Mouse (Mus musculus) small intestine, adult 2 months (tissue): ENCODE measurements around the gene Rfx8. TPM values are rescaled to one million over a fixed set of nuclear protein-coding genes. Genes with fewer than 3 reads are reported as not detected.

Experiments
- H3K27ac ChIP-seq: fragments of 200-500 bp; 2 replicates; pipeline ENCODE4 v1.5.1; 2012; ENCODE audit warnings: low read depth, low read length, control low read depth, inconsistent platforms; ENCODE audit not compliant: insufficient read depth
- H3K27me3 ChIP-seq: fragments of 200-500 bp; 2 replicates; pipeline ENCODE4 v1.6.1; 2012; ENCODE audit warnings: mild to moderate bottlenecking, moderate library complexity, low read length, inconsistent platforms; ENCODE audit not compliant: control insufficient read depth, insufficient read depth
- H3K36me3 ChIP-seq: fragments of 200-500 bp; 2 replicates; pipeline ENCODE4 v1.6.1; 2012; ENCODE audit warnings: mild to moderate bottlenecking, low read length, control low read depth, inconsistent platforms; ENCODE audit not compliant: control insufficient read depth, insufficient read depth
- H3K4me1 ChIP-seq: fragments of 200-500 bp; 2 replicates; pipeline ENCODE4 v1.6.1; 2012; ENCODE audit warnings: low read length, inconsistent platforms, mixed read lengths; ENCODE audit not compliant: control insufficient read depth, insufficient read depth, insufficient read length
- H3K4me3 ChIP-seq: fragments of 200-500 bp; 2 replicates; pipeline ENCODE4 v1.5.1; 2012; ENCODE audit warnings: low read depth, mild to moderate bottlenecking, control low read depth, inconsistent platforms, low read length, moderate library complexity
- CTCF ChIP-seq: fragments of 200-500 bp; IDR thresholded peaks from 2 replicates; pipeline ENCODE4 v1.5.1; 2012; ENCODE audit warnings: low read depth, mild to moderate bottlenecking, control low read depth, inconsistent platforms, low read length, moderate library complexity, mixed read lengths; ENCODE audit not compliant: insufficient replicate concordance, insufficient read length; ENCODE audit errors: extremely low read depth
- POLR2A ChIP-seq: fragments of 200-500 bp; IDR thresholded peaks from 2 replicates; pipeline ENCODE4 v1.6.1; 2012; ENCODE audit warnings: low read depth, mild to moderate bottlenecking, control low read depth, inconsistent platforms, low read length, moderate library complexity
- WGBS: fragments of 180-500 bp; shearing (Covaris S2); methylation state at CpG from one replicate; pipeline ENCODE4 v1.1.7; 2018; 5-methylcytosine and 5-hydroxymethylcytosine counted together
- polyA plus RNA-seq: library from polyadenylated mRNA; depleted of rRNA; stranded (reverse); fragments of >200 nt; gene quantifications from 2 replicates; pipeline ENCODE4 v1.2.3, GENCODE M21; 2012

Gene Rfx8
- polyA plus RNA-seq, 1 experiment = not detected

- H3K27ac ChIP-seq = no peak overlapping the region
- no peaks in the 10 kb centered on the region for H3K36me3 ChIP-seq
- 35% methylated on average over 9 of the region's 9 CpGs for WGBS
- H3K4me3 ChIP-seq = no peak overlapping the region
- H3K4me1 ChIP-seq = peaks cover 9% of the 10 kb centered on the region; the same call in 1 of the 2 replicates
- no peaks in the 10 kb centered on the region for H3K27me3 ChIP-seq
- TF ChIP-seq CTCF (no peak), POLR2A (no peak)
Measured at GRCm38 (mm10) chr1:39759231-39760175, 38.7 kb upstream of the Rfx8 start.

GRCm38 (mm10) chr1:39758244-39758643 lies 37.4 kb upstream of the Rfx8 start:
- H3K27me3 ChIP-seq = no peaks in the 10 kb centered on the region
- H3K36me3 ChIP-seq = no peaks in the 10 kb centered on the region
- TF ChIP-seq POLR2A = no peak
- H3K4me1 ChIP-seq = peaks cover 9% of the 10 kb centered on the region; the same call in 1 of the 2 replicates
- H3K27ac ChIP-seq = no peak overlapping the region
- no peak overlapping the region for H3K4me3 ChIP-seq
- WGBS = 78% methylated on average over 9 of the region's 9 CpGs

- 90% methylated on average over 11 of the region's 11 CpGs for WGBS
- no peak for TF ChIP-seq CTCF
- H3K36me3 ChIP-seq = no peaks in the 10 kb centered on the region
- H3K4me1 ChIP-seq = peaks cover 6% of the 10 kb centered on the region; the same call in 1 of the 2 replicates
- no peaks in the 10 kb centered on the region for H3K27me3 ChIP-seq
- no peak overlapping the region for H3K27ac ChIP-seq
- no peak overlapping the region for H3K4me3 ChIP-seq
Measured at GRCm38 (mm10) chr1:39756952-39757351, 36.2 kb upstream of the Rfx8 start.

- H3K27me3 ChIP-seq = no peaks in the 10 kb centered on the region
- TF ChIP-seq POLR2A (no peak), CTCF (no peak)
- 74% methylated on average over 13 of the region's 13 CpGs for WGBS
- no peak overlapping the region for H3K27ac ChIP-seq
- no peak overlapping the region for H3K4me3 ChIP-seq
- H3K4me1 ChIP-seq = peaks cover 4% of the 10 kb centered on the region; the same call in 1 of the 2 replicates
- H3K36me3 ChIP-seq = no peaks in the 10 kb centered on the region
Measured at GRCm38 (mm10) chr1:39754224-39754957, 33.6 kb upstream of the Rfx8 start.

- H3K4me3 ChIP-seq = no peak overlapping the region
- TF ChIP-seq CTCF = no peak
- TF ChIP-seq POLR2A = no peak
- 89% methylated on average over 6 of the region's 6 CpGs for WGBS
Measured at GRCm38 (mm10) chr1:39751537-39751936, 30.7 kb upstream of the Rfx8 start.

GRCm38 (mm10) chr1:39749664-39750063 lies 28.9 kb upstream of the Rfx8 start:
- Histone ChIP-seq H3K27ac (peak overlapping the region; percentile 59), H3K4me1 (peaks cover 14% of the 10 kb centered on the region; the same call in 1 of the 2 replicates), H3K36me3 (no peaks in the 10 kb centered on the region), H3K4me3 (no peak overlapping the region), H3K27me3 (no peaks in the 10 kb centered on the region)
- TF ChIP-seq POLR2A = no peak
- 8% methylated on average over 3 of the region's 3 CpGs for WGBS

More at GRCm38 (mm10) chr1:39751537-39751936, 30.7 kb upstream of the Rfx8 start:
- H3K27ac ChIP-seq = no peak overlapping the region
- peaks cover 14% of the 10 kb centered on the region; the same call in 1 of the 2 replicates for H3K4me1 ChIP-seq
- H3K27me3 ChIP-seq = no peaks in the 10 kb centered on the region
- H3K36me3 ChIP-seq = no peaks in the 10 kb centered on the region

GRCm38 (mm10) chr1:39749214-39749613 lies 28.4 kb upstream of the Rfx8 start:
- no peak for TF ChIP-seq CTCF
- H3K27ac ChIP-seq = peak overlapping the region; percentile 59
- WGBS = 12% methylated on average over 1 of the region's 1 CpGs
- H3K4me3 ChIP-seq = no peak overlapping the region
- H3K27me3 ChIP-seq = no peaks in the 10 kb centered on the region
- no peaks in the 10 kb centered on the region for H3K36me3 ChIP-seq
- H3K4me1 ChIP-seq = peaks cover 14% of the 10 kb centered on the region; the same call in 1 of the 2 replicates
